Mouse (Mus musculus): ENCODE measurements at regions not wholly inside any gene's neighbourhood (a gene's known extent, or its start where the extent isn't known, plus 50 kb on each side); places are given as distances from the start of the nearest gene placed in this dataset.

GRCm38 (mm10) chrX:60718794-60719193 is 126.3 kb upstream of the Atp11c start:
- TF ChIP-seq CTCF (IDR thresholded peaks at IDR 0.05) (no peak), EP300 (IDR thresholded peaks at IDR 0.05; ENCODE audit: insufficient read depth, low read depth, low read length) (no peak), POLR2A (IDR thresholded peaks at IDR 0.05; ENCODE audit: insufficient read depth, low read depth, low read length) (no peak)
- no peaks in the 10 kb centered on the region for H3K36me3 ChIP-seq (ENCODE audit: control insufficient read depth, insufficient read depth, low read length)
- H3K27ac ChIP-seq: no peak overlapping the region
- no peak overlapping the region for H3K9ac ChIP-seq (ENCODE audit: low read depth, low read length)
- no peaks in the 10 kb centered on the region for H3K4me1 ChIP-seq (ENCODE audit: control insufficient read depth, insufficient read depth, low read length)
- H3K79me2 ChIP-seq (replicated peaks; ENCODE audit: control insufficient read depth, insufficient read depth, low read length): no peaks in the 10 kb centered on the region
- no peaks in the 10 kb centered on the region for H3K27me3 ChIP-seq (ENCODE audit: control insufficient read depth, insufficient read depth, low read length)
- no peak for DNase-seq
- intact Hi-C loops (cut with DNase I): no loop called here
- no peak overlapping the region for H3K4me3 ChIP-seq
- 35% methylated on average over 6 of the region's 6 CpGs for WGBS

- Histone ChIP-seq H3K4me1 (ENCODE audit: control insufficient read depth, insufficient read depth, low read length) (no peaks in the 10 kb centered on the region), H3K27ac (no peak overlapping the region), H3K9ac (ENCODE audit: low read depth, low read length) (no peak overlapping the region), H3K79me2 (replicated peaks; ENCODE audit: control insufficient read depth, insufficient read depth, low read length) (no peaks in the 10 kb centered on the region), H3K36me3 (ENCODE audit: control insufficient read depth, insufficient read depth, low read length) (no peaks in the 10 kb centered on the region), H3K27me3 (ENCODE audit: control insufficient read depth, insufficient read depth, low read length) (no peaks in the 10 kb centered on the region), H3K4me3 (no peak overlapping the region)
- intact Hi-C loops (cut with DNase I): no loop called here
- DNase-seq: no peak
- 18% methylated on average over 11 of the region's 11 CpGs for WGBS
- TF ChIP-seq EP300 (IDR thresholded peaks at IDR 0.05; ENCODE audit: insufficient read depth, low read depth, low read length) (no peak), CTCF (IDR thresholded peaks at IDR 0.05) (no peak), POLR2A (IDR thresholded peaks at IDR 0.05; ENCODE audit: insufficient read depth, low read depth, low read length) (no peak)
Observed at GRCm38 (mm10) chrX:60718156-60718769, 125.8 kb upstream of the Atp11c start.

DNA sequence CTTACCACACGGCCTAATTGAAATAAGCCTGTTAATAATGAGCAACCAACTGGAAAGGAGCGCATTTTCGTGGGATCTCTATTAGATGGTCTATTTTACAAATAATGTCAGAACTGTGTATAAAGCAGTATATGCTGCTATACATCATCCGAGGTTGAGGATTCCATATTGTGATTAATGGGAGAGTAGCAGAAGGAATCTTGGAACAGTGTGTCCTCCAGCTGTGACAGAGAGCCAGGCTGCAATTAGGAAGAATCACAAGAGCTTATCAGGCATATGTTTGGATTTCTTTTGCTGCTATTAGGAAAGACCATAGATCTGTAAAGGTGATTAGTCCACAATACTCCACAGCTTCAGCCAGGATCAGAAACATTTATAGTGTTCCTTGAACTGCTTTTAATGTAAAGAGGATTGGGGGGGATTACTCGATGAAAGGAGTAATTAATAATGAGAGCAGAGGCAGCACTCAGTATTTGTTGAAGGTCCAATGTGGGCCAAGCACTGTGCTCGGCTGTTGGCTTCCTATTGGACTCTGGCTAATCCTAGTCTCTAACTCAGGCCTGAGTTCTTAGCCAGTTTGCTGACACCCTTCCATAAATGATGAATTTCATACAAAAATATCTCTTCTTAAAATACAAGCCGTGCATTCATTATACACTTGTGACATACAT is 88.7 kb upstream of the Atp11c start:
- Histone ChIP-seq H3K36me3 (ENCODE audit: control insufficient read depth, insufficient read depth, low read length) (no peaks in the 10 kb centered on the region), H3K27ac (no peak overlapping the region), H3K79me2 (replicated peaks; ENCODE audit: control insufficient read depth, insufficient read depth, low read length) (no peaks in the 10 kb centered on the region), H3K4me1 (ENCODE audit: control insufficient read depth, insufficient read depth, low read length) (no peaks in the 10 kb centered on the region), H3K4me3 (no peak overlapping the region), H3K9ac (ENCODE audit: low read depth, low read length) (no peak overlapping the region), H3K27me3 (ENCODE audit: control insufficient read depth, insufficient read depth, low read length) (no peaks in the 10 kb centered on the region)
- DNase-seq: no peak
- WGBS: 77% methylated on average over 7 of the region's 7 CpGs
- TF ChIP-seq POLR2A (IDR thresholded peaks at IDR 0.05; ENCODE audit: insufficient read depth, low read depth, low read length) (no peak), CTCF (IDR thresholded peaks at IDR 0.05) (no peak), EP300 (IDR thresholded peaks at IDR 0.05; ENCODE audit: insufficient read depth, low read depth, low read length) (no peak)
- intact Hi-C loops (cut with DNase I): no loop called here

DNA sequence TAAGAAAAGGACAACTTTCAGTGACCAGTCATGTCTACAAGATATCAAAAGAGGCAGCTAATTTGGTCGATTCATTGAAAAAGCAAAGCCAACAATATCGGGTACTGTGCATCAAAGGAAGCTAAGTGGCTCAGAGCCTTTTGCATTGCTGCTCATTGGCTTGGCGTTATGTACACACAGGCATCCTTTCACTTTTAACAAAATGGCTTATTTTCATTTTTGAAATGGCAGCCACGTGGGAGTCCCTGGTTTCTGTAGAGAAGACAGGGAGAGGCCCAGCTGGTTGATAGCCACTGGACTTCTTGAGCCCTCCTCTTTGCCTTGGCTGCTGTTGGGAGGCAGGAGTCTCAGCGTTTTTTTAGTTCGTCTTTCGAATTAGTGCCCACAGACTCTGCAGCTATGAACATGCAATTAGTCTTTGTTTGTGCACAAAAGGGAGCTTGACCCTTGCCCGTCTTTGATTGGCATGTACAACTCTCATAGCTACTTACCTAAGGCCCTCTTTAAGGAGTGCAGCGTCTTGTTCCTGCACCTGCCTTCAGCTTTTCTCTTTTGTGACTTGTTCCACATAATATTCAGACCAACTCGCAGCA is 52.3 kb upstream of the Atp11c start:
- DNase-seq: no peak
- no peak overlapping the region for H3K4me3 ChIP-seq
- WGBS: 53% methylated on average over 10 of the region's 10 CpGs
- no peaks in the 10 kb centered on the region for H3K36me3 ChIP-seq (ENCODE audit: control insufficient read depth, insufficient read depth, low read length)
- no peak overlapping the region for H3K9ac ChIP-seq (ENCODE audit: low read depth, low read length)
- intact Hi-C loops (cut with DNase I): no loop called here
- no peaks in the 10 kb centered on the region for H3K27me3 ChIP-seq (ENCODE audit: control insufficient read depth, insufficient read depth, low read length)
- H3K79me2 ChIP-seq (replicated peaks; ENCODE audit: control insufficient read depth, insufficient read depth, low read length): no peaks in the 10 kb centered on the region
- TF ChIP-seq EP300 (IDR thresholded peaks at IDR 0.05; ENCODE audit: insufficient read depth, low read depth, low read length) (no peak), POLR2A (IDR thresholded peaks at IDR 0.05; ENCODE audit: insufficient read depth, low read depth, low read length) (no peak), CTCF (IDR thresholded peaks at IDR 0.05) (no peak)
- H3K27ac ChIP-seq: no peak overlapping the region
- no peaks in the 10 kb centered on the region for H3K4me1 ChIP-seq (ENCODE audit: control insufficient read depth, insufficient read depth, low read length)
